Mouse (Mus musculus) retina, postnatal 1 day (tissue): ENCODE measurements around the gene Sympk.
"Not testable (repeated sequence)": the region's sequence is repeated elsewhere in the genome, so short reads cannot be mapped to it uniquely, and the experiment has no call there.

Source experiments
- DNase-seq: peaks from one replicate; pipeline ENCODE4 v3.0.0-alpha.2; 2012

Gene Sympk

DNA sequence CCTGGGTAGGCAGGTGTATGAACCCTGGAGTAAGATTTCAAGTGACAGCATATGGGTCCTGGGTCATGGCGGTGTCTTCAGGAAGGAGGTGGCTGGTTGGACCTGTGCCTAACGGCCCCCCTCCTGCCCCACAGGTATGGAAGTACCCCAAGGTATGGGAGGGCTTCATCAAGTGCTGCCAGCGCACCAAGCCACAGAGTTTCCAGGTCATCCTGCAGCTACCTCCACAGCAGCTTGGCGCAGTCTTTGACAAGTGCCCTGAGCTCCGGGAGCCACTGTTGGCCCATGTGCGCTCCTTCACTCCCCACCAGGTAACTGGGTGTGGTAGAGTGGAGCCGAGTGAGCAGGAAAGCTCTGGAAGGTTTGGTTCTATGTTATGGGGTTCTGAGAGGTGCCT, 29.0 kb downstream of the Sympk start:
- no peak for DNase-seq

DNA sequence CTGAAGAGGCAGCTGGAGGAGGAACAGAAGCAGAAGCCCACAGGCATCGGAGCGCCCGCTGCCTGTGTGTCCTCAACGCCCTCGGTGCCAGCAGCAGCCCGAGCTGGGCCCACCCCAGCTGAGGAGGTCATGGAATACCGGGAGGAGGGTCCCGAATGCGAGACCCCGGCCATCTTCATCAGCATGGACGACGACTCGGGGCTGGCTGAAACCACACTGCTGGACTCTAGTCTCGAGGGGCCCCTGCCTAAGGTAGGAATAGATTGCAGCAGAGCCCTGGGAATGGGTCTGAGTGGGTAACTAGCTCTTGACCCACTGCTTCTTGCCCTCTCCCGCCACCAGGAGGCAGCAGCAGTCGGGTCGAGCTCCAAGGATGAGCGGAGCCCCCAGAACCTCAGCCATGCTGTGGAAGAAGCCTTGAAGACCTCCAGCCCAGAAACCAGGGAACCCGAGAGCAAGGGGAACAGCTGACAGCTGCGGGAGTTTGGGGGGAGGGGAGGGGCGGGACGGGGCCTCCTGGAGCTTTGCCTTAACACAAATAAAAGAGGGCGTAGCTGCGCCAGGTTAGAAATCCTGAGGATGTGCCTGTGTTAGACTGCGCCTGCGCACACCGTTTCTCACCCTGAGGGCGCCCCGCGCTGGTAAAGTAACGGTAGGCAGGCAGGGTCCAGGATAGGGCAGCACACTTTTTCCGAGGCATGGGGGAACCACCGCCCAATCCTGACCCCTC, 30.0 kb downstream of the Sympk start, which contains the start of gene Rsph6a:
Gene Rsph6a (plus strand): TSS at position 644 of the 730 bp plus-strand sequence.
- DNase-seq, result peak; percentile 81

DNA sequence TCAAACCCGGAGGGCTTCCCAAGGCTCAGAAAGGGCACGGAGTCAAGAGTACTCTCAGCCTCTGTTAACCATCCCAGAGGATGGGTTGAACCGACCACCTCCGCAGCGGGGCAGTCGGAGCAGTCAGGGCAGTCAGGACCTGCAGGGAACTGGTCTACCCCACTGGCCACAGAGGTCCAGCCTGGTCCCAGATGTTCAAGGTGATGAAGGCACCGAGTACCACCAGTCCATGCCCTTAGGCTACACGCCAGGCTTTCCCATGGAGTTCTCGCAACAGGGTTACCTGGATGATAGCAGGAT, 30.6 kb downstream of the Sympk start:
- DNase-seq, result no peak

DNA sequence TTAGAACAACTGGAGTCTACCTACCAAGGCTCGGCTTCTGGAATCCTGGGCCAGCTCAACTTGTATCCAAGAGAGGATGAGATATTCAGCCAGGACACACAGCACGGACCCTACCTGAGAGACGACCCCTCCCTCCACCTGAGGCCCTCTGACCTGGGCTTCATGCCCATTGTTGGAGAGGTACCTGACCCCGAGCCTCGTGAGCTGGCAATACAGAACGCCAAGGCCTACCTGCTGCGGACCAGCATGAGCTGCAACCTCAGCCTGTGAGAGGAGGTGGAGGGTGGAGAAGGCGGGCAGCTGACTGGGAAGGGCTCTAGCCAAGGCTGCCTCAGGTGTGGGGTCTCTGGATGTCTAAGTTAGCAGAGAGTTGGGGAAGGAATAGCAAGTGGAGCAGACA, 30.9 kb downstream of the Sympk start:
- DNase-seq, result no peak

DNA sequence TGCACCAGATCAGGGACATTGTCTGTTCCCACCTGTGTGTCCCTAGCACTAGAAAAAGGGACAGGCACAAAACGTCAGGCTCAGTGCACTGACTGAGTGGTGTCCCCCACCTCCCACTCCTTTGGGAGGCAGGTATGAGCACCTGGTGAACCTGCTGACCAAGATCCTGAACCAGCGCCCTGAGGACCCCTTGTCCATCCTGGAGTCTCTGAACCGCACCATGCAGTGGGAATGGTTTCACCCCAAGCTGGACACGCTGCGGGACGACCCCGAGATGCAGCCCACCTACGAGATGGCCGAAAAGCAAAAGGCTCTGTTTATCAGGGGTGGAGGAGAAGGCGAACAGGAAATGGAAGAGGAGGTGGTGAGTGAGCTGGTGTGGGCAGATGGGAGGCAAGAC, 33.2 kb downstream of the Sympk start:
- no peak for DNase-seq

DNA sequence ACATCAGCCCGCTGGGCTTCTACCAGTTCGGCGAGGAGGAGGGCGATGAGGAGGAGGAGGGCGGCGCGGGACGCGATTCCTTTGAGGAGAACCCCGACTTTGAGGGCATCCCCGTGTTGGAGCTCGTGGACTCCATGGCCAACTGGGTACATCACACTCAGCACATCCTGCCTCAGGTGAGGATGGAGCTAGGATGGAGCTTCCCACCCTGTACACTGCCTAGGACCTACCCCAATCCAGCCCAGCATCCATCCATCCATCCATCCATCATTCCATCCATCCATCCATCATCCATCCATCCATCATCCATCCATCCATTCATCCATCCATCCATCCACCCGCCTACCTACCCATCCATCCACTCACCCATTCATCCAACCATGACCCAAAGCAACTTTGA, 41.7 kb downstream of the Sympk start:
- no peak for DNase-seq

DNA sequence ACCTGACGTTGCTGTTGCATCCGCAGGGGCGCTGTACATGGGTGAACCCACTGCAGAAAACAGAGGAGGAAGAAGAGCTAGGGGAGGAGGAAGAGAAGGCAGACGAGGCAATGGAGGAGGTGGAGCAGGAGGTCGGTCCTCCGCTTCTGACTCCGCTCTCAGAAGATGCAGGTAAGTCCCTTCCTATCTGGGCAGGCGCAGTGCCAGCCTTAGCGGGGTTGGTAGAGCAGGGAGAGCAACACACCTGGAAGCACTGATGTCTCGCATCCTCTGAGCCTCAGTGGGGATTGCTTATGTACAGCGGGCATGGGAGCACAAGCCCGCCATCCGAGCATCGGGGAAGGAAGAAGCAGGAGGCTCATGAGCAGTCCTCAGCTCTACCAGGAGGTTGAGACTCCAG, 42.9 kb downstream of the Sympk start:
- no peak for DNase-seq

DNA sequence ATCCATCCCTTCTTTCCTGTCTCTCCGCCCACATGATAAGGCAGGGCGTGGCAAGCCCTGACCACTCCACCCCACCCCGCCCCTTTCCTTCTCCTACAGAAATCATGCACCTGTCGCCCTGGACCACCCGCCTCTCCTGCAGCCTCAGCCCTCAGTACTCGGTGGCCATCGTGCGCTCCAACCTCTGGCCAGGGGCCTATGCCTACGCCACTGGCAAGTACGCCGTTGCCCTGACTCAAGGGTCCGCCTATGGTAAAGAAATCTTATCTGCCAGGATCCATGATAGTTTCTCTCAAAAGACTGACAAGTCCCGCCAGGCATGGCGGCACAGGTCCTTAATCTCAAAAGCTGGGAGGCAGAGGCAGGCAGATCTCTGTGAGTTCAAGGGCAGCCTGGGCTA, 43.8 kb downstream of the Sympk start:
- no peak for DNase-seq

DNA sequence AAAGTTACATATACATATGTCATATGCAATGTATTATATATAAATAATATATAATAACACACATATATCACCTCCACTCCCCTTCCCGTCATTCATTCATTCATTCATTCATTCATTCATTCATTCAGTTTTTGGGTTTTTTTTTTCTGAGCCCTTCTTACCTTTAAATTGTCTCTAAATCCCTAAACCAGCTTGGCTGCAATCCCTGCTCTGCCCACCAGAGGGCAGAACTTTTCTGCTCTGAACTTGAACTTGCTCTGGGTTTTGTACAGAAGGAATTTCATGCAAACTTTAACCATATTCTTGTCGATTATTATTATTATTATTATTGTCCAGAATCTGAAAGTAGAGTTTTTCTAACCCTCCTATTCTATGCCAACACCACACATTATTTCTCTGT, 44.5 kb downstream of the Sympk start:
- DNase-seq, result peak; percentile 82

DNA sequence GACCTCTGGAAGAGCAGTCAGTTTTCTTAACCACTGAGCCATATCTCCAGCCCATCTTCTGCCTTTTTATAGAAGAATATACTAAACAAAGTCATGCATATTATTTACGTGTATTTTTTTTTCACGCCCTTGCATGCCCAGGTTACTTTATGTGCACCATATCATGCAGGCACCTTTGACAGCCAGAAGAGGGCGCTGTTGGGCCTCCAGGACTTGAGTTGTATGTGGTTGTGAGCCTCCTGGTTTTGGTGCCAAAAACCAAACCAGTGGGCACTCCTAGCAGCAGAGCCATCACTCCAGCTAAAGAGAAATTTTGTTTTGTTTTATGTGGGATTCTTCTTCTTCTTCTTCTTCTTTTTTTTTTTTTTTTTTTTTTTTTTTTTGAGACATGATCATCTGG, 45.3 kb downstream of the Sympk start:
- DNase-seq, result peak; percentile 45

DNA sequence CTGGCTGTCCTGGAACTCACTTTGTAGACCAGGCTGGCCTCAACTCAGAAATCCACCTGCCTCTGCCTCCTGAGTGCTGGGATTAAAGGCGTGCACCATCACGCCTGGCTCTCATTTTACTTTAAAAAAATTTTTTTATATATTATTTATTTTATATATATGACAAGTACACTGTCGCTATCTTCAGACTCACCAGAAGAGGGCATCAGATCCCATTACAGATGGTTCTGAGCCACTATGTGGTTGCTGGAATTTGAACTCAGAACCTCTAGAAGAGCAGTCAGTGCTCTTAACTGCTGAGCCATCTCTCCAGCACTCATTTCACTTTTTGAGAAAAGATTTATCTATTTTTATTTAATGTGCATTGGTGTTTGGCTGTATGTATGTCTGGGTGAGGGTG, 46.8 kb downstream of the Sympk start:
- DNase-seq, result not testable (repeated sequence)

DNA sequence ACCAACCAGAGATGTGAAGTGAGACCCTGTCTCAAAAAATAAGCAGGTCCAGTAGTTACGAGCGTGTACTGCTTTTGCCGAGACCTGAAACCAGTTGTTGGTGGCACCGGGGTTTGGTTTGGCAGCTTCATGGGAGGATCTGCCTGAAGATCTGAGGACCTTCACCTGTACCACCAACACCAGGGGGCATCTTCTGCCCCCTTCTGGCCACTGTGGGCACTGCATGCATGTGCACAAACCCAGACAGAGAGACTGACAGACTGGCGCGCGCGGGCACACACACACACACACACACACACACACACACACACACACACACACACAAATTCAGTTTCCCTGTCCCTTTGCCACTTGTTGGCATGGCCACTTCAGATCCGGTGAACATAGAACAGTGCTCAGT, 49.3 kb downstream of the Sympk start:
- DNase-seq, result peak; percentile 56

DNA sequence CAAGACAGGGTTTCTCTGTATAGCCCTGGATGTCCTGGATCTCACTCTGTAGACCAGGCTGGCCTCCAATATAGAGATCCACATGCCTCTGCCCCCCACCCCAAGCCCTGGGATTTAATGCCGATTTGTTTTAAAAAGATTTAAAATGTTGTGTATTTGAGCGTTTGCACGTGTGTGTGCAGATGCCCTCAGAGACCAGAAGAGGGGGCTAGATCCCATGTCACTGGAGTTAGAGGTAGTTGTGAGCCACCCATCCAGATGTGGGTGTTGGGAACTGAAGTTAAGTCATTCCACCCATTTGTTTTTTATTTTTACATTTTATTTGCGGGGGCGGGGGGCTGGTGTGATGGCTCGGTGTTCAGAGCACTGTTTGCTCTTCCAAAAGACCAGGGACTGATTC, 50.3 kb downstream of the Sympk start:
- no peak for DNase-seq

DNA sequence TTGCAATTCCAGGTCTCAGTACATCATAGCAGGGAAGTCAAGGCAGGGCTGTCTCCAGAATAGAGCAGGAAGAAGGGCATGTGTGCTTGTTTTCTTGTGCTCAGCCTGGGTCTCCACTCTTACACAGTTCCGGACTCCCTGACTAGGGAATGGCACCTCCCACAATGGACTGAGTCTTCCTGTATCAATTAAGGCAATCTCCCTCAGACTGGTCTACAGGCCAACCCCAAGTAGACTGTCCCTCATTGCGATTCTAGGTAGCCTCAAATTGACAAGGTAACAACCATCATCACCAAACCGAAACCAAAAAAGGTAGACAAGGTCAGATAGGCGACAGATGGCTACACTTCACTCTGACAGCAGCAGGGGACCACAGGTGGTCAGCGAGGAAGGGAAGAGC, 51.1 kb downstream of the Sympk start:
- no peak for DNase-seq

DNA sequence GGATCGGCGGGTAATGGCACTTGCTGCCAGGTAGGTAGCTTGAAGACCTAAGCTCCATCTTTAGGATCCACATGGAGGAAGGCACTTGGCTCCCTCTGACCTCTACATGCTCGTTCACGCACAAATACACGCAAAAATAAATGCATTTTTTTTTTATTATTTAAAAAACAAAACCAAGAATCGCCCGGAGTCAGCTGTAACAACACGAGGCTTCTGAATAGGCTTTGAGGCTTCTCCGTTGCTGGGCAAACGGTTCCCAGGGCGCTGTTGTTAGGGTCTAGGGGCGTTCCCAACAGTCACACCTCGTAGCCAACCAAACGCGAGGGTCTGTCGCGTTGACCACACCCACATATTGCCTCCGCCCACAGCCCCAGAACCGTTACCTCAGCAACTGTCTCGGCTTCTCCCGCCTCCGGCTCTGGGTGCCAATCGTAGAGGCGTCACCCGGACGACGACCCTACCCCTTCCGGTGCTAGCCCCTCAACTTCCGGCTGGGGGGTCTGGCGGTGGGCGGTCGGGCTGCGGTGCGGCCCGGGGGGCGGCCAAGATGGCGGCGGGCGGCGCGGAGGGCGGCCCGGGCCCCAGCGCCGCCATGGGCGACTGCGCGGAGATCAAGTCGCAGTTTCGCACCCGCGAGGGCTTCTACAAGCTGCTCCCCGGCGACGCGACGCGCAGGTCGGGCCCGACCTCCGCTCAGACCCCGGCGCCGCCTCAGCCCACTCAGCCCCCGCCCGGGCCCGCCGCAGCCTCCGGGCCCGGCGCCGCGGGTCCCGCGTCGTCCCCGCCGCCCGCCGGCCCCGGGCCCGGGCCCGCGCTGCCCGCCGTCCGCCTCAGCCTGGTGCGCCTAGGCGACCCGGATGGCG, 51.8 kb downstream of the Sympk start, which contains the start of gene Dmwd:
Gene Dmwd (plus strand): TSS at position 505 of the 863 bp plus-strand sequence.
- DNase-seq, result peak; percentile 100

DNA sequence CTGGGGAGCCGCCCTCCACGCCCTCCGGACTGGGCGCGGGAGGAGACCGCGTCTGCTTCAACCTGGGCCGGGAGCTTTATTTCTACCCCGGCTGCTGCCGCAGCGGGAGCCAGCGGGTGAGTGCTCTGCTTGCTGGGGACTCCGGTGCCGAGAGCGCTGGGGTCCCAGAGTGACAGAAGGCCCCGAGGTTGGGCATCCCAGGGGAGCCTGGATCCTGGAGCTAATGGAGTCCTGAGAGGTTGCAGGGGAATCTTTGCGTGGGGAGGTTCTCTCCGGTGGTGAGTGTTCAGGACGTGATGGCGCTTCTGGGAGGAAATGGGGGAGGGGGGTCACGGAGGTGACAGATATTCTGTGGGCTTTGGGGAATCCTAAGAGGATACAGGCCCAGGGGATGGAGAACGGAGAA, 52.4 kb downstream of the Sympk start:
- peak; percentile 36 for DNase-seq

DNA sequence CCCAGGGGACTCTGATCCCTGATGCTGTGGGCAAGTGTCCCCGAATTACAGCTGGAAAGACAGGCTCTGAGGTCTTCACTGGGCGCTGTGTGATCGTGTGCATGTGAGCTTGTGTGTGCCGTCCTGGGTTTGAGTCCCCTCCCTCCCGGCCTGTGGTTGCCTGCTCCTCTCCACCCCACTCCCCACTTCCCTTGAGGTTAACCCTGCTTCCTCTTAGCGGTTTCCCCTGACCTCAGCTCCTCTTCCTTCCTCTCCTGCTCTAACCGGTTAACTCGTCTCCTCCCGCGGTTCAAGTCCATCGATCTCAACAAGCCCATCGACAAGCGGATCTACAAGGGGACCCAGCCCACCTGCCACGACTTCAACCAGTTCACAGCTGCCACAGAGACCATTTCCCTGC, 53.6 kb downstream of the Sympk start:
- no peak for DNase-seq

DNA sequence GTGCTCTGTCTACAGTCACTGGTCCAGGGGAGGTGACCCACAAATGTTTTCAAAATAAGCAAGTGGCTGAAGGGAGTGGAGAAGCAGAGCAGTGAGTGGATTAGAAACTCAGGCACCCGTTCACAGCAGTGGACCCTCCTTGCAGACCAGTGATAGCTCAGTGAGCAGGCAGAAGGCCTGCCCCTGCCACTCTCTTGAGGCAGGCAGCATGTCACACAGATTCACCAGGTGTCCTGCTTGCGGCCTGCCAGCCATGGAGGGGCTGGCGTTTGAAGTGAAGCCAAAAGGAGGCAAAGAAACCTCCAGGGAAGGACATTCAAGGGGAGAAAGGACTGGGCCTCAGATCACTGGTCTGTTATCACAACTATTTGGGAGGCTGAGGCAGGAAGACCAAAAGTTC, 54.6 kb downstream of the Sympk start:
- DNase-seq, result no peak

DNA sequence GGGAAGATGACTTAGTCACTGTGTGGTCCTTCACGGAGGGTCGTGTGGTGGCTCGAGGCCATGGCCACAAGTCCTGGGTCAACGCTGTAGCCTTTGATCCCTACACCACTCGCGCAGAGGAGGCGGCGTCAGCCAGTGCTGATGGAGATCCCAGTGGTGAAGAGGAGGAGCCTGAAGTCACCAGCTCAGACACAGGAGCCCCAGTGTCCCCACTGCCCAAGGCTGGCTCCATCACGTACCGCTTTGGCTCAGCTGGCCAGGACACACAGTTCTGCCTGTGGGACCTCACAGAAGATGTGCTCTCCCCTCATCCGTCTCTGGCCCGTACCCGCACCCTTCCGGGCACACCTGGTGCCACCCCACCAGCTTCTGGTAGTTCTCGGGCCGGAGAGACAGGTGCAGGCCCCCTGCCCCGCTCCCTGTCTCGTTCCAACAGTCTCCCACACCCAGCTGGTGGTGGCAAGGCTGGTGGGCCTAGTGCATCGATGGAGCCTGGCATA, 56.3 kb downstream of the Sympk start:
- no peak for DNase-seq

DNA sequence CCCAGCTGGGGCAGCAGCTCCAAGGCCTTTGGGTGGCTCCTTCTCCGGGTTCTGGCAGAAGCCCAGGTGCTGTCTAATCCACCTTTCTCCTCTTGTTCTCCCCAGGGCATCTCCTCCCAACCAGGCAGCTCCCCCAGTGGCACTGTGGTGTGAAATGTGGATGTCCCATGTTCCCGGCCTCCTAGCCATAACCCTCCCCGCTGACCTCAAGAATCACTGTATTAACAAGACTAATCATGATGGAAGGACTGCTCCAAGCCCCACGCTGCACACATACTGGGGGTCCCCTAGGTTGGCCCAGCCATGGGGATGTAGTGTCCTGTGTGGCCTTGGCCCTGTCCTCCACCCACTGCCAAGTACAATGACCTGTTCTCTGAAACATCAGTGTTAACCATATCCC, 58.0 kb downstream of the Sympk start:
- DNase-seq, result no peak

DNA sequence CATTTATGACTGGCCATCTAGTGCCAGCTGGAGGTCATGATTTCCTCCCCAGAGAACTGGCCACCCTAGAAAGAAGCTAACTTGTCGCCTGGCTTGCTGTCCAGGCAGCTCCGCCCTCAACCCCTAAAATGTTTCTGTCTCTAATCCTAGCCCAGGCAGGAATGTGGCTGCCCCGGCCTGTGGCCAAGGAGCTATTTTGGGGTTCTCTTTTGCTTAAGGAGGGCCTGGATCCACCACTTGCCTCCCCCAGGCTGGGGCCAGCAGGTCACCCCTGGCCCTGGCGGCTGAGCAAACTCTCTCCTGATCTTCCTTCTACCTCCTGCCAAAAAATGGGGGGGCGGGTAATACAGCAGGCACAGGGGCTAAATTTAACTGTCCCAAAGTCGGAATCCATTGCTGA, 58.9 kb downstream of the Sympk start:
- no peak for DNase-seq

DNA sequence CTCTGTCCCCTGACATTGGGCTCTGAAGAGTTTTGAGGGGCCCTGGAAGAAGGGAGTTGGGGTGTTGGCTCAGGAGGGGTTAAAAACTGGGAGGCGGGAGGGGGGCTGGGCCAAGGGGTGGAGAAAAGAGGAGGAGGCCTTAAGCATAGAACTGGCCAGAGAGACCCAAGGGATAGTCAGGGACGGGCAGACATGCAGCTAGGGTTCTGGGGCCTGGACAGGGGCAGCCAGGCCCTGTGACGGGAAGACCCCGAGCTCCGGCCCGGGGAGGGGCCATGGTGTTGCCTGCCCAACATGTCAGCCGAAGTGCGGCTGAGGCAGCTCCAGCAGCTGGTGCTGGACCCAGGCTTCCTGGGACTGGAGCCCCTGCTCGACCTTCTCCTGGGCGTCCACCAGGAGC, 59.5 kb downstream of the Sympk start, which contains the start of gene Dmpk:
Gene Dmpk (plus strand): TSS at position 149 of the 400 bp plus-strand sequence.
- DNase-seq, result no peak

DNA sequence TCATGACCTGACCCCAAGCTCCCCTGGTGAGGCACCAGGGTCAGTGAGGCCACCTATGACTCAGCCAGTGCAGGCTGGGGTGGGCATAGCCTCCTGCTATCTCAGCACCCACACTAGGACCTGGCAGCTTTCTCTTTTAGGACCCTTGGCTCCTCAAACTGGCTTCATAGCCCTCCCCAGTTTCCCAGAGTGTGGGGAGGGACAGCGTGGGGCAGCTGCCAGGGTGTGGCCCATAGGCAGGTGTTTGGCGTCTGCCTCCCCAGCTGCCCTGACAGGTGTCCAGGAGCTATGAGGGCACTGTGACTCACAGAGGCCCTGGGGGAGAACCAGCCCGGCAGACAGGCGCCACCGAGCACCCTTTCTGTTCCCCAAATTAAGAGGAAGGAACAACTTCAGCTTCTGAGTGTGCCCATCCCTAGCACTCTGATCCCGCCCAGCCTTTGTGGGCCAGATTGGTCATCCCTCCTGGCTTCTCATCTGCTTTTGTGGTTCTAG, 60.1 kb downstream of the Sympk start:
- DNase-seq, result no peak

DNA sequence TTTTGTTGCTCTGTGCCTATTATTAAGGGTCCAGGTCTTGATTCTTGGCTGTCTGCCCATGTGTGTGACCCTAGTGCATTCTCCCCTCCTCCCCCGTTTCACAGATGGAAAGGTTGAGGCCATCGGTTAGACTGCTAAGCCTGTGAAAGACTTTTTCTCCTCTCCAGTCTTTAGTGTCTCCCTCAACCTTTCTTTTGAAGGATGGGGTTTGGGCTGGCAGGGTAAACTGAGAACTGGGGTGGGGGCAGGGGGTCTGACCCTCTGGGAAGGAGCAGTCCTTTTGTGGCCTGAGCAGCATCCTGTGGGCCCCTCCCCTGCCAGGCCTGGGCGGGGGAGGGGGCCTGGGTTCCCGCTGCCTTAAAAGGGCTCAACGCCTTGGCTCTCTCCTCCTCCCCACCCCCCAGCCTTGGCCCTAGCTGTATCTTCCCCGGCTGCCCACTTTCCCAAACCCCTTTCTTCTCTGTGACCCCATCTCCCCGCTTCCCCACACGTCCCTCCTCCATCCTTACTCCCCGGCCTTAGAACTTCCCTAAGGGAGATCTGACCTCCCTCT, 60.8 kb downstream of the Sympk start:
- DNase-seq, result no peak
